Mouse (Mus musculus) MEL-GATA-1-ER (cell line): ENCODE measurements around the gene Lrrc32.

Experiments
- DNase-seq: peaks from one replicate; pipeline ENCODE4 v3.0.0-alpha.2; 2012; ENCODE audit warnings: low read depth; ENCODE audit errors: extremely low read depth

Lrrc32 gene

DNA sequence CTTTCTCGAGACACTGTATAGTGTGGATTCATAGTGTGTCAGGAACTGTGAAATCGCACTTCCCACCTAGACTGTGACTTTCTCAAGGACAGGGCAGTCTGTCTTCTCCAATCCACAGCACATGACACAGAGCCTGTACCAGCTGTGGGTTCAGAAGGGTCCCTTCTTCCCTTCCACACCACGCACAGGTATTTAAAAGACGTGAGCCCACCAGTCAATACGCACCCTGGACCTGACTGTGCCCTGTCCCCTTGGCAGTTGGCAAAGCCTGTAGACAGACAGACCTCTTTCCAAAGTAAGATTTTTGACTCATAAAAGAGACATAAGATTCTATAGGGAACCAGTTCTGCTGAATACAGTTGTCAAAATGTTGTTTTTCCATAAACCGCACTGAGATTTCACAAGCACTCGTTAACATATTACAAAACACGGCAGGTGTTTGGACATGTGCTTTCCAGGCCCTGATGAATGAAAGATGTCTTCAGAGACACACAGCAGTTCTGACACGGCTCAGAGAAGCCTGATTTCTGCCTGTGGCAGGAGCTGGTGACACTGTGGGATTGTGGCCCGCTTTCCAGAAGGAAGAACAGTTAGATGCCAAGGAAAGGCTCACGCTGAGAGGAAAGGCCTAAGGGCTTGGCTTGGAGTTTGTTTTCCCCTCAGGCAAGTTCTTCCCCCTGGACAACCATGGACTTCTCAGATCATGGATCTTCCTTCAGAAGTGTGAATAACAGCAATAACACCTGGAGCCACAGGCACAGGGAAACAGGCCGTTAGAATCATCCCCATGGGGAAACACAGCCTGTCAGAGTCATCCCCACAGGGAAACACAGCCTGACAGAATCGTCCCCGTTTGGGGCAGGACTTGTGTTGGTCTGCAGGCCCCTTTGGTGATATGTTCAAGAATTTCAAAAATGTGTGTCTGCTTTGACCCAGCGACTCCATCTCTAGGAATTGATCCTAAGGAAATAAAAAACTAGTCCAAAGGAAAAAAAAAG, 22.2 kb downstream of the Lrrc32 start:
- no peak for DNase-seq

DNA sequence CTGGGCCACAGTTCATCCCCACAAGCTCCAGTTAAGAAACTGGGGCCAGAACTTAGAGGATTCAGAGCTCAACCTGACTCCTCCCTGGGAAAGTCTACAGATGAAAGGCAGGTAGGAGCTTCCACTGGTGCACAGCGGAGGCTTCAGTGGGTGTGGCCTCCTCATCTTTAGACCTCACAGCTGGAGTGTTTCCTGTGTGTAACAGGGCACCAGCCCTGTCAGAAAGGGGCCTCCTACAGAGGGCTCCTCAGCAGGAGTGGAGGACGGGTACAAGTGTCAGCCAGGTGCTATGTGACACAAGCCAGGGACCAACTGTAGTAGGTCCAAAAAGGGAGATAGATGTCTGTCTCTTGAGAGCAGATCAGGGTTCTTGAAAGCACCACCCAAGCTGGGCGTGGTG, 24.2 kb downstream of the Lrrc32 start:
- DNase-seq, result no peak

DNA sequence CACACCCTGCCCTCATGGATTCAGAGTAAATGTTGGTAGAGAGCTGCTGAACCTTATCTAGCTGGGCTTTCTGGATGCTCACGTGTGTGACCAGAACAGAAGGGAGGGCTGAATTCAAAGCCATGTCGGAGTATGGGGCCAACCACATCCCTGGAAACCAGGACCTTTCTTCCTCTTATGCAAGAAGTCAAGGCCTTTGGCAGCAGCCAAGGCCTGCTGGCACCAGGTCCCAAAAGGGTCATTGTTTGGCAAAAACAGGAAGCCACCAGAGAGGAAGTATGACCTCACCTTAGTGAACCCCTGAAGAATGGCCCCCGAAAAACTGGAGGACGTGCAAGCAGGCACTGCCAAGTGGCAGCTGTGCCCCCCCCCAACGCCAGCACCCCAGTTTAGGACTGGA, 33.5 kb downstream of the Lrrc32 start:
- no peak for DNase-seq

DNA sequence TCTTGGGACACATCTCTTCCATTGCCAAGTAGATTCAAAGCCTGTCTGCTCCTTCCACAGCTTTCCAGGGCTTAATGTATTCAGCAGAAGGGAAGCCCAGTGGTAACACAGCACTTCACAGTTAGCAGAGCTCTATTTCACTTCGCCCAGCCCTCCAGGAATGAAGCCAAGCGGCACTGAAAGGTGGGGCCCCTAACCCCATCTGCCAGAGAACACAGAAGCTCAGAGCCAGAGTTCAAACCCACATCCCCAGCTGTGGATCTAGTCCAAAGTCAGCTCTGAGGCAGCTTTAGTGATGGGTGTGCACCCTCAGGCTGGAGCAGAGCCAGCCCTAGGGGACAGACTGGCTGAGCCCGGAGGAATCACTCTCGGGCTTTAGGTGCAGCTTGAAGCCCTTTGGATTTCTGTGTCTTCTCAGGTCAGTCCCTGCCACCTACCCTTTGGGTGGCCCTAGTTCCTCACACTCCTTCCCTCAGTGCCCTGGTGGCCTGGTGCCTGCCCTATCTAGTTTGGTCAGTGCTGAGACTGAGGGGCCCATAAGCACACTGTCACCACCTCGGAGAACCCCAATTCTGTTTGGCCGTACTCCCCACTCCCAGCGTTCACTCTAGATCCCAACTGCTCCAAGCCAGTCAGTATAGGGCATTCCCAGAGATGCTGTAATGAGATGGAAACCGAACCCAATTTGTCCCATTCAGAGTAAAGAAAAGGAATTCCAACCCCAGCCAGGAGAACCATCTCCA, 34.2 kb downstream of the Lrrc32 start:
- DNase-seq, result no peak

DNA sequence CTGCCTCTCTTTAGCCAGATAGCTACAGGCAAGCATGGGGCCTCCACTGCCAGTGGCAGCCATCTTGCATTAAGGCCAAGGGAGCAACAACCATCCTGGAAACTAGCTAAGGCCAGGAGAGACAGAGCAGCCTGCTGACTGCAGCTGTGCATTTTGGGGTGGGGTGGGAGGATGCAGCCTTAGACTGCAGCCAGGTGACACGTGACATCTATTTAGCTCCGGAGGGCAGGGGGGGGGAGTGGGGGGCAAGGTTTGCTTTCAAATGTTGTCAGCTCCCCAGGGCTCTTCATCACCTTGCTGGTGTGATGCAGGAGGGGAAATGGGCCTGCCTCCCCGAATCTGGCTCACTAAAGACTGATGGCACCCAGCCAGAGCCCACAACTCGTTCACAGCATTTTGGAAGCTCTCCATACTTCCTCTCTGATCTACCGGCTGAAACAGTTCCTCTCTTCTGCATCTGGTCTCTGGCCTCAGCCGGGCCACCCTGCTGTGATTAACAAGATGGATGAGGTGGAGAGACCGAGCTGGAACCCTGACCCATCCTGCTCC, 34.8 kb downstream of the Lrrc32 start:
- peak; percentile 48 for DNase-seq

DNA sequence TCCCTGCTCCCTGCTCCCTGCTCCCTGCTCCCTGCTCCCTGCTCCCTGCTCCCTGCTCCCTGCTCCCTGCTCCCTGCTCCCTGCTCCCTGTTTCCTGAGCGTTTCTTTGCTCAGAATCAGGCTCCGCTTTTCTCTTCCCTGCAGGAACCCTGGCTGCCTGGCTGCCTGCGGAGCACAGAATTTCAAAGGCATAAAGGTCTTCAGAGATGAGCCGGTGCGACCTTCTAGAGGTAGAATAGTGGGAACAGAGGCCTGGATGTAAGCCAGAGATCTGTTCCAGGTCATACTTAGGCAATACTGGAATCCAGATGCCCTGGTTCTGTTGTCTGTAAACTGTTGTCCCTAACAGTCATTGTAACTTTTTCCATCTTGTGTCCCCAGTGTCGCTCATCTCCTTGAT, 35.3 kb downstream of the Lrrc32 start:
- DNase-seq, result no peak

DNA sequence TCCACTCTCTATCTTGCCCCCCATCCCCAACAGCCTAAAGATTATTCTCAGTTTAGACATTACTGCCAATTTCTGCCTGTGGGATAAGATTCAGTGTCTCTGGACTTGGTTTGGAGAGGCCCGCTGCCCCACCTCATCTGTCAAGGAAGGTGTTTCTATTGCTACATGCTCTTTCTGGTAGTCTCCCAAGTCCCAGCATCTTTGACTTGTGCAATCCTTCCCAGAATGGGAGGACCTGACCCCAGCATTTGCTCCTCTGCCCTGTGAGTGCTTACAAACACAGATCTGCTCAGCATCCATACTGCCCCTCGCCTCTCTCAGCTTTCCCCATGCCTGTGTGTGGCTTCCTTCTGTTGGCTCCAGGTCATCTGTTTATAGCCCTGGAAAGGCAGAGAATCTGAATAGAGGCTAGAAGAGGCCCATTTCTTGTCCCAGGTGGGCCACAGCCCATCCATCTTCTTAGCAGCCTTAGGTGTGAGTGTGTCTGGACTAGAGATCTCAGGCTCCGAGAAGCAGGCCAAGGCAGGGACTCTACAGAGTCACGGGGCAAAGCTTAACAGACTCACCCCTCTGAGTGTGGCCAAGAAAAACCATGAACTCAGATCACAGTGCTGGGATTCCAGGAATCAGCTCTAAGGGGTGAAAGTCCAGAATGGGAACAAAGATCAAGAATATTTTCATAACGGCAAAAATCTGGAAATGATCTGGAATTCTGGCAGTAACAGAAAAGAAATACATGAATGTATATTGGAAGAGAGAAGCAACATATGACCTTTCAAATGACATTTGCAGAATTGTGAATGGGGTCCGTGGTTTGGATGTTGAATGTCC, 36.0 kb downstream of the Lrrc32 start:
- DNase-seq, result no peak

DNA sequence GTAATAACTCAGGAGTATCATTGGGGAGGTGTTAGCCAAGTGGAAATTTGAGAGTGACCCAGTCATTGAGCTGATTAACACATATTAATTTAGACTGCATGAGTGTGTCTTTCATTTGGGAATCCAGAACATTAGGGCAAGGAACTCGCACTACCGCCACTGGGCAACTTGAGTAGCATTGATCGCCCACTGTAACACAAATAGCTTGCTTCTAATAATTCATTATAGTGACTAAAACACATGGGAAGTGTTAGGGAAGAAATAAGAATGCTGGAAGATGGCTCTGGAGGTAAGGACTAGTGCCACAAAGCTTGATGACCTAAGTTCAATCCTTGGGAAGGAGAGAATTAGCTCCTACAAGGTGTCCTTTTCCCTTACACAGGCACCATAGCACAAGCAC, 38.0 kb downstream of the Lrrc32 start:
- no peak for DNase-seq

DNA sequence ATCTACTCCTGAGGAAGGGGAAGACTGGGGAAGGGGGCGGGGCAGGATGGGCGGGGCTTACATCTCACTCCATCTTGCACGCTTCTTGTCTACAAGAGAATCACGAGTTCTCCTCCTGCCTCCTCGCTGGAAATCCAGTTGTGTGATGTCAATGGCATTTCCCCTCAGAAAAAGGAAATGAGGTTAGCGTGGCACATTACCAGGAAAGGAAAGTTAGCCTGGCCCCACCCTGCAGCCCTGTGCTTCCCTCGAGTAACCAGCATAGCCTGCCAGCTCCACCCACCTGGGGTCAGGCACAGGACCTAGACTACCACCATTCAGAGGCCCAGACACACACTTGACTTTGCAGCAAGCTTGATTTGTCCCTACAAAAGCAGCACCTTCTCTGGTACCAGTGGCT, 42.5 kb downstream of the Lrrc32 start:
- DNase-seq, result no peak

DNA sequence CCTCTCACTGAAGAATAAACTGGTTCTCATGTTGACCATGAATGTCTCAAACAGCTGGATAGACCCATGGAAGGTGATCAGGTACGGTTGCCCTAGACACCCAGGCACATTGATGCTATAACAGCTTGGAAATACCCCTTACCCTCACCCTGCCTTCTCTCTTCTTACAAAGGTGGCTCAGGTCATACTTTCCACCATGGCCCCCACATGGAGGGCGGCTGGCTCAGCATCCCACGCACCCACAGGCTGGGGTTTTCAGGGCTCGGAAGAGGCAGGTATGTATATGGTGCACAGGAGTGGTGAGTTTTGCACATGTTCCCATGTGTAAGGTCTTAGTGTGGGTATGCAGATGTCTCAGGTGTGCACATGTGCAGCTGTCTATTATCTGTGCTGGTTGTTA, 43.9 kb downstream of the Lrrc32 start:
- no peak for DNase-seq

DNA sequence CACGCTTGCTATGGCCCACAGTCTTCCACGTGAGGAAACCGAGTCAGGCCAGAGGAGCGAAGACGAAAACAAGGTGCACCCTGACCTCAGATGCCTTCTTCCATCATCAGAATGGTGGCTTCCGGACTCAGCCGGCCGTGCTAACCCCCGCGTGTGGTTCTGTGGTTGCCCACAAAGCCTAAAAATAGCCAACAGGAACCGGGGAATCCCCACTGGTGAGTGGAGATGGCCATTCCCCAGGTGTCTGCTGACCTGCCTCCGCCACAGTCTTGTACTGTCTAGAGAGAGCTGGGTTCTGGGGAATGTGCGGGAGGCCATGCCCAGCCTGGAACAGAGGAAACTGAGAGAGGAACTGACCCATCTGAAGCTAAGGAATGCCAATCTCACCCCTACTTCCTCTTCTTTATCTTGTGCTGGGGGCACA, 45.4 kb downstream of the Lrrc32 start:
- DNase-seq, result no peak

DNA sequence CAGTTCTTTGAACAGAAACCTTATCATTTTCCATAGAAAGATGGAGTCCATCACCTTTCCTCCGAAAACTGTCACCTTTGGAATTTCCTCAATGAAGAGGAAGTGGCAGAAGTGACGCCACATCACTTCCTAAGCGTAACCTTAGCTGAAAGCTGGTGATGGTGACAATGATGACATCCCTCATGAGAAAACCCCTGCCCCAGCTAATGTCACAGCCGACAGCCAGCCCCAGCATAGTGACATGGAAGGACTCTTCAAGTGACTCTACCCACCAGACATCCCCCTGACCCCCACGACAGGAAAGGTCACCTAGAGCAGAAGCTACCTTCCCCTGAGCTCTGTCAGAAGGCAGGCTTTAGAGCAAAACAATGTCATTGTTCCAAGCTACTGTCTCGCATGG, 46.1 kb downstream of the Lrrc32 start:
- DNase-seq, result no peak

DNA sequence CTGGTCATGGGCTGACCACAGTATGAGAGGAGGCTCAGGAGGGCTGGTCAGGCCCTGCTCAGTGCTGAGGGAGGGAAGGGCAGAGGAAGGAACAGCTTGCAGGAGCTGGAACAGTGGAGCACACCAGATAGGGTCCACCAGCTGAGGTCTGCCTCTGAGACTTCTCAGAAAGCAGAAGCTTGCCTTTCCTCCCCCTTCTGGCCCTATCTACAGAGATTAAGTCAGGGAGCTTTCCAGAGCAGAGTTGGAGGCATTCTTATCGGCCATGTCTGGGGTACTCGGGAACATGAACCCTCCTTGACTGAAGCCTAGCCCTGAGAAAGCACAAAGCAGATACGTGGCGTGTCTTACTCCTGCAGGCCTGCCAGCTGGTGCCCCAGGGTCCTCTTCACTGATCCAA, 46.8 kb downstream of the Lrrc32 start:
- DNase-seq, result peak; percentile 79

DNA sequence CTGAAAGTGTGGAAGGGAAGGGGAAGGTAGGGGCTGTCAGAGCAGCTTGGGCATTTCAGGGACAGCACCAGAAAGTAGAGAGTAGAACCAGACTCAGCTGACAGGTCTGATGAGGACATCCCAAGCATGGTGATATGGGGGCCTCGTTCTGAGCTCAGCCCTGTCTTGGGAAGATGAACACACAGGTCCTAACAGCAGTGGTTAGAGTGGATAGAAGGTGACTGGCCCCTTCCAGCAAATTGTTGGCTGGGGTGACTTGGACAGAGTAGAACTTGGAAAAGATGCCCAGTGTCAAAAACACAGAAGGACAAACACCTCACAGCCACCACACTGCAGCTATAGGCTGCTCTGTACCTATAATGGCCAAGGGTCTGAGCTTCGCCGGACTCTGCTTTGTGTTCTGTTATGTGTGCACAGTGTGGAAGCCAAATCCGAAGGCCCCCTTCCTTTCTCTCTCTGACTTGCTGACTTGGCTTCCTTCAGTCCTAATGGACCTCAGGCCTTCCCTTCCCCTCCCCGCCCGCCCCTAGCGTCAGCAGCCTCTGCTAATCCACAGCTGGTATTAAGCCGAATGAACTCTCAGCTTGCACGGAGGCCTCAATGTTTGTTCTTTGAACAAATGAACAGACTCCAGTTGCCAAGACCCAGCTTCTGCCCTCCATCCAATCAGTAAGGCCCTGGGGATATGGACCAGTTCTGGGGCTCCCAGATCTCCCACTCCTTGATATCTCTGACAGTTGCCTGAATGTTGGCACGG, 48.3 kb downstream of the Lrrc32 start:
- no peak for DNase-seq

DNA sequence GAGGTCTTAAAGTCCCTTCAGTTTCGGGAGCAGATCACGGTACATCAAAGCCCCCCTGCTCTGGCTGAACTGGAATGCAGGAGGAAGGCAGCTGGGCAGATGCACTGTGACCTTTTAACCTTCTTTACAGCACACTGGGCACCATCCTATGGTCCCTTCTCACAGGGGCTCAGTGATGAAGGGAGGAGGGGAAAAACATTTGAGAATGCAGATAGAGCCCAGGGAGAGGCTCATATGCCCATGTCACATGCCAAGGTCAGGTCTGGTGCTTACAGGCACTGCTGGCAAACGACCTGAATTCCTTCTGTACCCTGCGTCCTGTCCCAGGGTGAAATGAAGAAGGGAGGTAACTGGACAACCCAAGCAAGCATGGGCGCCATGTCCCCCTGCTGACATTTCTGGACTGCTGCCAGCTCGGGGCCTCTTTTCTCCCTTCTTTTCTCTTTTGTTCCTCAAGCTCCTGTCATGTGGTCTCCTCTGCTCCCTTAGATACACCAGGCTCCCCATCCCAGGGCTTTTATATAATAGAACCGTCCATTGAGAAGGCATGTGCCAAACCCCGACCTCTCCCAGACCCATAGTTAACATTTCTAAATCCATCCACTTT, 49.0 kb downstream of the Lrrc32 start:
- no peak for DNase-seq

DNA sequence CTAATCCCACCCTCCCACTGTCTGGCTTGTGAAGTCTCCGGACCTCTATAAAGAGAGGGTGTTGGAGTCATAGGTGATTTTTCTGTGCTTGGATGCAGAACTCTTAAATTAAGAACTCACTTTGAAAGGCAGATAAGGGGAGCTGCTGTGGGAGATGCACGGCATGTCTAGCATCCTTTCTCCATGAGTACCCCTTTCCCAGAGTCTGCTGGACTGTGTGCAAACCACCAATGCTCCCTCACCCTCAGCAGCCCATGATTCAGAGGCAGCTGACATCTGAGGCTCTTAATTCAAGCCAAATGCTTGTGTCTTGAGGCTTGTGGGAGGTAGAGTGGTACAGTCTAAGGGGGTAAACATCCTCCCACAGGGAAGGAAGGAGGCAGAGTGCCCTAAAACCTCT, 51.8 kb downstream of the Lrrc32 start:
- DNase-seq, result no peak

DNA sequence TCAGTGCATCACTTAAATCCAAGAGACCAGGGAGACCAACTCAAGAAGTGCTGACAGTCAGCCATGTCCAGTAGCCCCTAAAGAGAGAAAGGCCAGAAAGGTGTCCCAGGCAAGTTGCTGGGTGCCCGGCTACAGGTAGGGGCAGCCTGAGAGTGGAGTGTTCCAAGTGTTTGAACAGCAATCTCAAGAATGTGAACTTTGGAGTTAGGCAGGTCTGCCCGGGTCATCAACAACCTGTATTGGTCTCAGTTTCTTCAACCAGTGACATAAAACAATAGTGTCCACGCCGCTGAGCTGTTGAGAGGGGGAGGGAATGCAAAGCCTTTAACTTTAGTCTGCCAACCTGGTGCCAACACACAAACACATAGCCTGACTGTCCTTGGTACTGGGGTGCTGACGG, 52.5 kb downstream of the Lrrc32 start:
- no peak for DNase-seq

DNA sequence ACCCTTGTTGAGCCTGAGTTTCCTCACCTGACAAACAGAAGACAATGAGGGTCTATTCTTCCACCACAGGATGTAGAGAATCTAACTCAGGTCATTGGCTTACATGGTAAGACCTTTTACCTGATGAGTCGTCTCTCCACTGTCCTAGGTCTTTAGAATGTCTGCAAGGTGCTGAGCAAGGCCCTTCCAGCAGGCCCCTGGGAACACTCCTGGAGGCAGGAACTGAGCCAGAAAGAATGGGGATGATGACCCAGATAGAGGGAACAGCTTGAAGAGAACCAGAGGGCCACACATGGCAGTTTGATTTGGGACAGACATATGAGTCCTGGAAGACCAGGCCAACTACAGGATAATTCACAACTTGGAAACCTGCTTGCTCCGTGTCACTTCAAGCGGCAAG, 53.2 kb downstream of the Lrrc32 start:
- DNase-seq, result no peak

DNA sequence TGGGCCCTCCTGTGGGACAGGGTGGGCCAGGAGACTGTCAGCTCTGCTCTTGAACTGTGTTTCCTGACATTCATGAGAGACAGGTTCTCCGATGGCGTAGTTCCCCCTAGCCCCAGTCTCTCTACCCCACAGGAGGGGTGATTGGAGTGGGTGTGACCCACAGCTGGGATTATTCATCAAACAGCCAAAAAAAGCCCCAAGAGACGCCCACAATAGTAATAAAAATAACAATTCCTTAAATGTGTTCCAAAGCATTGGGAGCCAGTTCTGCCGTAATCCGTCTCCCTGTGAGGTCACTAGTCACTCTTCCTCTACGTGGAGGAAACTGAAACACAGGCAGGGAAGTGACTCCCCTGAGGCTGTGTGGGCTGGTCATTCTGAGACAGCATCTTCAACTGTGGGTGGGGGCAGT, 53.7 kb downstream of the Lrrc32 start:
- DNase-seq, result no peak

DNA sequence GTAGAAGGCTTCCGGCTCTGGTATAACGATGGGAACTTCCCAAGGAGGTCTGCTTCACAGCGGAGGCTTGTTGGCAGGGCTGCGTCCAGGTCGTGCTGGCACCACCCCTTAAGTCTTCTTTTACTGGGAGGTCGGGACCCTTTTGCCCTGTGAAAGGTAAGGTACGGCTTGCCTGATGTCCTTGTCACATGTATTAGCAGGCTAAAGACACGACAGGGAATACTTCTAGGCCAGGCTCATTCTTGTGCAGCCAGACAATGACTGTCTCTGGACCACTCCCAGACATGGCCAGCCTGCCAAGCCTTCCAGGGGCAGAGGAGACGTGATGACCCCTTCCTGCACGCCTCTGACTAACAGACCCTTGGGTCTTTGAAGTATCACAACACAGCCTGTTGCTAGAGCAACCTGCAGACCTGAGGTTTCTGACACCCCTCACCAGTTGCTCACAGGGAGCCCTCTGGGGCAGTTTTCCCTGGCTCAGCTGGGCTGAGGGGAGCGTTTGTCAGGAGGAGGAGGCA, 54.8 kb downstream of the Lrrc32 start:
- no peak for DNase-seq
